Mouse (Mus musculus): ENCODE data around the gene Adgrv1.

Adgrv1 gene

DNA sequence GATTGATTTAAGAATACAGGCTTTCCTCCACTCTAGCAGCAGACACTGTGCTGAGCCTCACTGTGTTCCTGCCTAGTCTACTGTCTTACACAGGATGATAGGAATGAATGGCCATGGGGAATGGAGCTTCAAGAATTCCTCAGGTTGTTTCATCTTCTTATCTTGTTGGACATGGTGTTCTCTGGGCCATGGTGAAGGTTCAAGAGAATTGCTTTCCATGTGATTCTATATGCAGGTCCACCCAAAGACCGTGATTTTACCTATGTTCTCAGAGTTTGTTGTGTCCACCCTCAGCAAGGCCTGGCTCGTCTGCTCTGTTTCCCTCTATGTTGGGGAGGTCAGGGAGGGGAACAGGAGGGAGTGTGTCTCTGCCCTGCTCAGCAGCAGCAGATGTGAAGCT is 26.0 kb downstream of the Adgrv1 start:
- no peak for DNase-seq

DNA sequence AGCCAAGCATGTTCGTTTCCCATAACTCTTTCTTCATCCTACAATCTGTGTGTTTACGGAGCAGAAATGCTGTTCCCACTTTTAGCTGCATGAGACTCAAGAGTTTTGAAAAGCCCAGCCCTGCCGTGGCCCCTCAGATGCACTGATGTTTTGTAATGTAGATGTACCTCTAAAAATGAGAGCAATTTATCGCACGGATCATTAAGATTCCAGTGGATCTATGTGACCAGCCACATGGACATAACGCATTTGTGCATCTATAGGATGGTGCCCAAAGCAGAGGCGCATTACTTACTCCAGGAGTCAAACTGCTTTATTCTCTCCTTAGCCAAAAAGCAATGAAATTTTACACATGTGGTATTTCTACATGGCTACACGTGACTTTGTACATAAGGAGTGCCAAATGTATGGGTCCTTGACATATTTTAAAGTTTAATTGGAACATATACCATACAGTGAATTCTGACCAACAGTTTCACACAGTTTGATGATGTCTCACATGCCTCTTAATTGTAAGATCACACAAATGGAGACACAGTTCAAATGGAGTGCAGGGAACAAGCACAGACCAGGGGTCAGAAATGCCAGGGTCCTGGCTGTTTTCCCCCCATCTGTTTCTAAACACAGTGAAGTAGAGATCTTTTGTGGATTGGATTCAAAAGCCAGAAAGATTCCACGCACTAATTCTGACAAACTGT is 35.9 kb downstream of the Adgrv1 start:
- DNase-seq: no peak

DNA sequence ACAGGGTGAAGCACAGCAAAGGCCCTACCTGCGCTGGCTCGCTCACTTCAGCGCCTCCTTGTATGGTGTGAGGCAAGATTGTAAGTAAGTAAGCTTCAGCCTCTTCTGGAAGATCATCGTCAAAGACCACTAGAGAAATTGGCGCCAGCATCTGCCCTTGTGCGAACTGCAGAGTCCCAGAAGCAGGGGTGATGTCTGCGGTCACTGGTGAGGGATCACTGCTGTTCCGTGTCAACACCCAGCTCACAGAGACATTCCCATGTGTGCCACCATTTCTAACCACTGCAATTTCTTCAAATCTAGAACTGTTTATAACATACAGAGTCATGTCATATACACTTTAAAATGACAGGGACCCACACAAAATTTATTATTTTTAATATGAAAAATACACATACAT is 54.3 kb downstream of the Adgrv1 start:
- no peak for DNase-seq

GRCm38 (mm10) chr13:81570241-81570821 is 62.6 kb downstream of the Adgrv1 start:
- DNase-seq: peak; percentile 9

- no peak for DNase-seq
Measured at GRCm38 (mm10) chr13:81550024-81550423, 82.9 kb downstream of the Adgrv1 start.

- DNase-seq: no peak
Measured at GRCm38 (mm10) chr13:81534916-81535315, 98.0 kb downstream of the Adgrv1 start.

DNA sequence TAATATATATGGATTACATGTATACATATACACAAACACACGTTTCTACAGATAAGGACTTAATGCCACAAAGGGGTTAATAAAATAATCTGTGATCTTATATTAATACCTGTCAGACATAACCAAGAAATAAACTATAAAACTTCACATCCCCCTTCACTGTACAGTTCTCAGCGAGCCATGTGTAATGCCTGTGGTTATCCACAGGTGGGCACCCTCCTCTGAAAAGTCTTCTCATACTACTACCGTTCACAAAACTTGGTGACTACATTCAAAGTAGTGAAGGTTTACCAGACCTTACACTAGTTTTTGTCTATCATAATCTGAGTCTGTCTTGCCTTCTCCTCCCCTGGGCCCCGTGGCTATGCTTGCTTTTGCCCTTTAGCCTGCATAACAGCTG is 106.3 kb downstream of the Adgrv1 start:
- no peak for DNase-seq

DNA sequence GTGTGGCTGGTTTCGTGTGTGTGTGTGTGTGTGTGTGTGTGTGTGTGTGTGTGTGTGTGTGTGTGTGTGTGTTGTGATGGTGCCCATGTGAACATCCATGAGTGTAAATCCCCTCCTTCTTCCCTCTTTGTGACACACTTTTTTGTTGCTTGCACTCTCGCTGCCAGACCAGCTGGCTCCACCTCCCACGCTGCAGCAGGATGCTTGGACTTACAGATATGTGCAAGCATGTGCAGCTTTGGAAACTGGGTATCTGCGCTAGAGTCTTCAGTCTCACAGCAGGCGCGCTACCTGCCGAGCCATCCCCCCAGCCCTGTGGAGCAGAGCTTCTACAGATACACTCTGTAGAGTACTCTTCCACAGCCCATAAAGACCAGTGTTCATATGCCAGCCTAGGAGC is 122.8 kb downstream of the Adgrv1 start:
- peak; percentile 22 for DNase-seq

GRCm38 (mm10) chr13:81497035-81497434 is 135.9 kb downstream of the Adgrv1 start:
- no peak for DNase-seq

DNA sequence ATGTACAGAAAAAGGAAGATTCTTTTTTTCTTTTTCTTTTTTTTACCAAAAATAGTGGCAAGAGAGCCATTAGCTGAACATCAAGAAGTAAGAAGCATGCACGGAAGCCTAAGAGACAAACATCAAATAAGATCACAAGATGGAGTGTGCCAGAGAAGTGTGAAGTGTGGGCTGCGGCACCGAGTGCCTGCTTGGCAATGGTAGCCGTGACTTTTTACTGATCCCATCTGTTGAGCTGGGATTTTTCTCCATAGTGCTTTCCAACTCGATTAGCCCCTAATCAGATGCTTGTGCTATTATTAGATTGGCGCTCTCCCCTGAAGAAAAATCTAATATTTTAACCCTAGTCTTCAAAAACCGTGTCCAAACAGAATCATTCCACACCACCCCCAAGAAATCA is 141.0 kb downstream of the Adgrv1 start:
- DNase-seq: no peak

GRCm38 (mm10) chr13:81486980-81487379 is 146.0 kb downstream of the Adgrv1 start:
- no peak for DNase-seq

- DNase-seq: no peak
Measured at GRCm38 (mm10) chr13:81473750-81474149, 159.2 kb downstream of the Adgrv1 start.

- no peak for DNase-seq
Measured at GRCm38 (mm10) chr13:81466661-81467060, 166.3 kb downstream of the Adgrv1 start.

- no peak for DNase-seq
Measured at GRCm38 (mm10) chr13:81465794-81466193, 167.2 kb downstream of the Adgrv1 start.

- no peak for DNase-seq
Measured at GRCm38 (mm10) chr13:81449630-81450029, 183.3 kb downstream of the Adgrv1 start.

GRCm38 (mm10) chr13:81449198-81449597 is 183.8 kb downstream of the Adgrv1 start:
- DNase-seq: no peak

GRCm38 (mm10) chr13:81441412-81441811 is 191.5 kb downstream of the Adgrv1 start:
- DNase-seq: no peak

GRCm38 (mm10) chr13:81439390-81440025 is 193.4 kb downstream of the Adgrv1 start:
- peak; percentile 90 for DNase-seq

DNA sequence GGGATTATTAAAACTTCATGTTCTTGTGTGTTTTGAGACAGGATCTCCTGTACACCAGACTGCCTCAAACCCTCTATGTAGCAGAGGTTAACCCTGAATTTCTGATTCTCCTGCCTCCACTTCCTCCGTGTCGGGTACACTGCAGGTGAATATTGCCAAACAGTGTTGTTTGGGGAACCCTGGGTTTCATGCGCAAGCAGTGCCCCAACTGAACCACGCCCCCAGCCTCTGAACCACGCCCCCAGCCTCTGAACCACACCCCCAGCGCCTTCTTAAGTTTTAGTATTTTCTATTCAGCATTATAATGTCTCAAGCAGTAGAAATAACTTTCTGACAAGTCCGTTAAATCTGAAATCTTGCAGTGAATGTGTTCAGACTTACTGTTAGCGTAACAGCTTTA is 195.9 kb downstream of the Adgrv1 start:
- DNase-seq: no peak

DNA sequence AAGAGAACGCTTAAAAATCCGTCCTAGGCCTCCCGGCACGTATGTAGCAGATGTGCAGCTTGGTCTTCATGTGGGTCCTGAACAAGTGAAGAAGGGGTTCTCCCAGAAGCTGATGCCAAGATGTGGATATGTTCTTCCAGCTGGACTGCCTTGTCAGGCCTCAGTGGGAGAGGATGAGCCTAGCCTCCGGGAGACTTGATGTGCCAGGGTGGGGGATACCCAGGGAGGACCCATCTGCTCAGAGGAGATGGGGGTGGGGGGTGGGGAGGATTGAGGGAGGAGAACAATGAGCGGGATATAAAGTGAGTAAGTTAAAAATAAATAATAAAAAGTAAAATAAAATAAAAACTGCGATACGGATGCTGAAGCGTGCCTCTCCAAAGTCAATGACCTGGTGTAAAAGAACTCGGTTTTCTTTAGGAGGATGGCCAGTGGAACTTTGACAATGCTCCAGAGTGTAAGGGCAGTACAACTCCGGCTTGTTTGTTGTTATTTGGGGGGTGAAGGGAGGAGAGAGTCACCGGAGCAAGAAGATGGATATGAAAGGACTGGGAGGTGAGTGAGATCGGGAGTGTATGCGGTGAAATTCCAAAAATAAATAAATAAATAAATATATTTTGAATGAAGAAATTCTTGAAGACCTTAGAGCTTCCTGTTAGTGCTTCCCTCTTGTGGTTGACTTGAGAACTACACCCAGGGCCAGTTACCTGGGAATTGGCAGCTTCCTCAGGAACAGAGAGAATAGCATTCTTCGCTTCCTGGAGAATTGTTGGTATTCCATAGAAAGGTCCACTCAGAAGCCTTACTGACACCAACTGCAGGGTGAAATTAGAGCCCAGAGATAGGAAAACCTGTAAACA is 205.8 kb downstream of the Adgrv1 start:
- DNase-seq: peak; percentile 52

DNA sequence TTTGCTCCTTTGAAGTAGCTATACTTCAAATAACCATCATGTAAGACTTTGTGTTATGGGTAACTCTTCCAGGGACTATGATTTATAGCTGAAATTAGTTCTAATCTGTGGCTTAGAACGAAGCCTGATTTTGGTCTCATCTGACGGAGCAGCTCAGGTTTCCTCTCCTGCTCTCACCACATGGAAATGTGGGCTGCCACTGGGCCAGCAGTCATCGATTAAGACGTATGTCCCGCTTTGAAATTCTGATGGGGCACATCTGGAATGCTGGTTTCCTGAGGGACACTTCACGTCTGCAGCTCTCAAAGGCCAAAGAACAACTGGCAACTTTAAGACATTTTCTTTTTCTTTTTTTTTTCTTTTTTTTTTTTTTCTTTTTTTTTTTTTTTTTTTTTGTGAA is 207.8 kb downstream of the Adgrv1 start:
- DNase-seq: no peak

GRCm38 (mm10) chr13:81424002-81424401 is 209.0 kb downstream of the Adgrv1 start:
- DNase-seq: no peak

GRCm38 (mm10) chr13:81407881-81408460 is 225.0 kb downstream of the Adgrv1 start:
- DNase-seq: no peak

Data from right cerebral cortex, postnatal 14 days (tissue).